Mouse (Mus musculus) left cerebral cortex, adult 9 months (tissue): ENCODE results near the gene Rnd3.

Source experiments
- DNase-seq, 2 experiments: peaks; one replicate each; pipeline ENCODE4 v3.0.0; 2022; ENCODE audit warnings: low spot score in 2 of 2

Gene Rnd3

GRCm38 (mm10) chr2:51148975-51149374 lies at the start of gene Rnd3:
TSS of gene Rnd3 (minus strand) at chr2:51149111.
- peak; percentile 82 to 93 for DNase-seq

- DNase-seq, result no peak
Observed at GRCm38 (mm10) chr2:51192319-51192718, 43.4 kb upstream of the Rnd3 start.

GRCm38 (mm10) chr2:51185762-51186161 lies 36.9 kb upstream of the Rnd3 start:
- no peak for DNase-seq

GRCm38 (mm10) chr2:51182990-51183389 lies 34.1 kb upstream of the Rnd3 start:
- DNase-seq, result no peak

GRCm38 (mm10) chr2:51181376-51181775 lies 32.5 kb upstream of the Rnd3 start:
- DNase-seq, result no peak

GRCm38 (mm10) chr2:51179096-51179495 lies 30.2 kb upstream of the Rnd3 start:
- no peak for DNase-seq

- no peak for DNase-seq
Observed at GRCm38 (mm10) chr2:51177615-51178014, 28.7 kb upstream of the Rnd3 start.

- no peak for DNase-seq
Observed at GRCm38 (mm10) chr2:51175276-51175675, 26.4 kb upstream of the Rnd3 start.

- DNase-seq, result no peak
Observed at GRCm38 (mm10) chr2:51161110-51161509, 12.2 kb upstream of the Rnd3 start.

GRCm38 (mm10) chr2:51148454-51148853 lies 457 bp downstream of the Rnd3 start:
- peak in 1 of 2 experiments; percentile 16 for DNase-seq

GRCm38 (mm10) chr2:51148065-51148407 lies 875 bp downstream of the Rnd3 start:
- DNase-seq, result no peak

- DNase-seq, result peak in 1 of 2 experiments; percentile 57
Observed at GRCm38 (mm10) chr2:51147318-51148064, 1.4 kb downstream of the Rnd3 start.

GRCm38 (mm10) chr2:51146871-51147317 lies 2.0 kb downstream of the Rnd3 start:
- DNase-seq, result peak; percentile 42 to 78

GRCm38 (mm10) chr2:51145838-51146470 lies 3.0 kb downstream of the Rnd3 start:
- DNase-seq, result peak in 1 of 2 experiments; percentile 38

GRCm38 (mm10) chr2:51144380-51145120 lies 4.4 kb downstream of the Rnd3 start:
- DNase-seq, result no peak

GRCm38 (mm10) chr2:51142422-51142821 lies 6.5 kb downstream of the Rnd3 start:
- DNase-seq, result no peak

GRCm38 (mm10) chr2:51141345-51141744 lies 7.6 kb downstream of the Rnd3 start:
- no peak for DNase-seq

GRCm38 (mm10) chr2:51140486-51140885 lies 8.4 kb downstream of the Rnd3 start:
- DNase-seq, result no peak

- no peak for DNase-seq
Observed at GRCm38 (mm10) chr2:51139912-51140446, 8.9 kb downstream of the Rnd3 start.

- no peak for DNase-seq
Observed at GRCm38 (mm10) chr2:51139218-51139911, 9.5 kb downstream of the Rnd3 start.

- DNase-seq, result no peak
Observed at GRCm38 (mm10) chr2:51137726-51138125, 11.2 kb downstream of the Rnd3 start.

GRCm38 (mm10) chr2:51132181-51132580 lies 16.7 kb downstream of the Rnd3 start:
- DNase-seq, result no peak
